Mouse (Mus musculus) lung, postnatal 25 days (tissue): ENCODE data around the gene Chst4.

Source experiments
- DNase-seq: peaks from one replicate; pipeline ENCODE4 v3.0.0; 2022; ENCODE audit warnings: low spot score

The Chst4 gene

GRCm38 (mm10) chr8:110006312-110007023, 33.1 kb downstream of the Chst4 start:
- DNase-seq = no peak

- no peak for DNase-seq
These were observed 35.2 kb downstream of the Chst4 start for GRCm38 (mm10) chr8:110004300-110004699.

- peak; percentile 10 for DNase-seq
These were observed 36.6 kb downstream of the Chst4 start for GRCm38 (mm10) chr8:110002953-110003352.

- no peak for DNase-seq
These were observed 39.6 kb downstream of the Chst4 start for GRCm38 (mm10) chr8:109999974-110000373.

GRCm38 (mm10) chr8:109998066-109998465, 41.5 kb downstream of the Chst4 start:
- DNase-seq = no peak

GRCm38 (mm10) chr8:109997381-109997780, 42.2 kb downstream of the Chst4 start:
- no peak for DNase-seq

- DNase-seq = no peak
These were observed 46.6 kb downstream of the Chst4 start for GRCm38 (mm10) chr8:109992951-109993350.

- no peak for DNase-seq
These were observed 47.4 kb downstream of the Chst4 start for GRCm38 (mm10) chr8:109992166-109992565.

- DNase-seq = no peak
These were observed 49.3 kb downstream of the Chst4 start, which contains the start of gene Tat for GRCm38 (mm10) chr8:109990224-109990623. Tat (plus strand) TSS chr8:109990437.

GRCm38 (mm10) chr8:109989151-109989550, 50.4 kb downstream of the Chst4 start:
- no peak for DNase-seq

- DNase-seq = peak; percentile 31
These were observed 51.8 kb downstream of the Chst4 start for GRCm38 (mm10) chr8:109987776-109988175.

- DNase-seq = no peak
These were observed 53.2 kb downstream of the Chst4 start for GRCm38 (mm10) chr8:109986384-109986783.

- peak; percentile 24 for DNase-seq
These were observed 55.6 kb downstream of the Chst4 start for GRCm38 (mm10) chr8:109983944-109984343.

GRCm38 (mm10) chr8:109982386-109983105, 57.0 kb downstream of the Chst4 start:
- DNase-seq = no peak

- no peak for DNase-seq
These were observed 60.2 kb downstream of the Chst4 start for GRCm38 (mm10) chr8:109979339-109979738.
